Mouse (Mus musculus) midbrain, postnatal 0 days (tissue): ENCODE data around the gene Setx. TPM values are rescaled to one million over a fixed set of nuclear protein-coding genes. Genes with fewer than 3 reads are reported as not detected.

Source experiments
- ATAC-seq: fragments of 200-750 bp; cut with Nextera tagmentation; 2 replicates; pipeline ENCODE4 v1.8.0; 2017; ENCODE audit warnings: moderate number of reproducible peaks, mild to moderate bottlenecking, moderate TSS enrichment, moderate library complexity; ENCODE audit not compliant: low FRiP score
- DNase-seq: peaks from one replicate; pipeline ENCODE4 v3.0.0-alpha.2; 2015; ENCODE audit warnings: low spot score
- H3K27ac ChIP-seq: fragments of 300-500 bp; sonication (generic); 2 replicates; pipeline ENCODE4 v1.5.1; 2014; ENCODE audit warnings: low read depth, mild to moderate bottlenecking, low read length, mixed read lengths
- H3K27me3 ChIP-seq: fragments of 300-500 bp; sonication (generic); 2 replicates; pipeline ENCODE4 v1.6.1; 2014; ENCODE audit warnings: low read length, control low read depth, mixed read lengths; ENCODE audit not compliant: insufficient read depth
- H3K36me3 ChIP-seq: fragments of 300-500 bp; sonication (generic); 2 replicates; pipeline ENCODE4 v1.6.1; 2014; ENCODE audit warnings: low read length, control low read depth, mixed read lengths; ENCODE audit not compliant: insufficient read depth
- H3K4me1 ChIP-seq: fragments of 300-500 bp; sonication (generic); 2 replicates; pipeline ENCODE4 v1.6.1; 2014; ENCODE audit warnings: mild to moderate bottlenecking, control low read depth, antibody characterized with exemption, low read length, mixed read lengths; ENCODE audit not compliant: insufficient read depth
- H3K4me2 ChIP-seq: fragments of 300-500 bp; sonication (generic); 2 replicates; pipeline ENCODE4 v1.6.1; 2014; ENCODE audit warnings: low read depth, mild to moderate bottlenecking, low read length, mixed read lengths; ENCODE audit not compliant: poor library complexity, severe bottlenecking
- H3K4me3 ChIP-seq: fragments of 300-500 bp; sonication (generic); 2 replicates; pipeline ENCODE4 v1.5.1; 2014; ENCODE audit warnings: low read depth, mild to moderate bottlenecking, low read length, moderate library complexity
- H3K9ac ChIP-seq: fragments of 300-500 bp; sonication (generic); replicated peaks from 2 replicates; pipeline ENCODE4 v1.6.1; 2014; ENCODE audit warnings: mild to moderate bottlenecking, low read length, moderate library complexity, mixed read lengths; ENCODE audit not compliant: poor library complexity, severe bottlenecking
- H3K9me3 ChIP-seq: fragments of 300-500 bp; sonication (generic); 2 replicates; pipeline ENCODE4 v1.6.1; 2016; ENCODE audit warnings: low read length, control low read depth
- CTCF ChIP-seq: IDR thresholded peaks from 2 replicates; pipeline ENCODE4 v1.5.1; 2016; ENCODE audit warnings: antibody characterized with exemption, mild to moderate bottlenecking
- WGBS: fragments of 180-500 bp; shearing (Covaris S2); extraction: QIAGEN DNeasy Blood & Tissue Kit; methylation state at CpG from one replicate; pipeline ENCODE4 v1.1.7; 2014; 5-methylcytosine and 5-hydroxymethylcytosine counted together
- polyA plus RNA-seq: library from polyadenylated mRNA; unstranded; fragments of >200 nt; fragmentation: Nextera tagmentation; extraction: Ambion mirVana; gene quantifications from 2 replicates; pipeline ENCODE4 v1.2.1, GENCODE M21; 2015
- total RNA-seq: library from RNA; depleted of rRNA; stranded (reverse); fragments of >200 nt; gene quantifications from 2 replicates; pipeline ENCODE4 v1.2.3, GENCODE M21; 2014

The Setx gene
- total and polyA plus RNA-seq, 2 experiments from 2014 or later, result 16.8 to 43.2 TPM

- DNase-seq (peak; percentile 99), ATAC-seq (peak; percentile 98)
- Histone ChIP-seq H3K27me3 (no peaks in the 10 kb centered on the region), H3K4me1 (peaks cover 2% of the 10 kb centered on the region; the same call in 1 of the 2 replicates), H3K9ac (peak overlapping the region; percentile 81), H3K4me2 (peak overlapping the region; percentile 62), H3K4me3 (peak overlapping the region; percentile 66), H3K27ac (peak overlapping the region; percentile 86), H3K36me3 (peaks cover 11% of the 10 kb centered on the region), H3K9me3 (no peaks in the 10 kb centered on the region)
- TF ChIP-seq CTCF, result peak; percentile 20; the same call in 1 of the 2 replicates
- under 1% methylated on average over 64 of the region's 81 CpGs for WGBS
Measured at GRCm38 (mm10) chr2:29124936-29125701, 1.1 kb downstream of the Setx start.

DNA sequence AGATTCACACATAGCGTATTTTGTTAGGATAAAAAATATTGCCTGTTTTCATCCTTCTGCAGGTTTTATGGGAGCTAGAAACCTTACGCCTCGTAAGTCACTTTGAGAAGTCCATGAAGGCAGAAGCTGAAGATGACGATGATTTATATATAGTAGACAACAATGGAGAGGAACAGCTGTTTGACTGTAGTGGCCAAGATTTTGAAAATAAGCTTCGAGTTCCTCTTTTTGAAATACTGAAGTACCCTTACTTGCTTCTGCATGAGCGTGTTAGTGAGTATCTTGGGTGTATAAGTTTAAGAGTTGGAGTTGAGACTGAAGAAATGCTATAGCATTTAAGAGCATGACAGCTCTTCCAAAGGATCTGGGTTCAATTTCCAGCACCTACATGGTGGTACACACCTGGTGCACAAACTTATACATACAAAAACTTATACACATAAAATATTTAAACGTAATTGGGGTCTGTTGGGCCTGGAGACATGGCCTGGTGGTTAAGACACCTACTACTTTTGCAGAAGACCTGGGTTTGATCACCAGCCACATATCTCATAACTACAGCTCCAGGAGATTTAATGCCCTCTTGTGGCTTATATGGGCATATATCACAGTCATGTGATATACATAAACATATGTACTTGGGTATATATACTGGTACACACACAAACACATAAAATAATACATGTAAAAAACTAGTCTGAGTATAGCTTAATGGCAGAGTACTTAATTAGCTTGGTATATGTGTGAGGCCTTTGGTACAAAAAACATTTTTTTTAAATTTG lies 6.3 kb downstream of the Setx start:
- H3K4me3 ChIP-seq, result no peak overlapping the region
- ATAC-seq (no peak), DNase-seq (no peak)
- no peak overlapping the region for H3K4me2 ChIP-seq
- peak; percentile 54 for TF ChIP-seq CTCF
- no peaks in the 10 kb centered on the region for H3K27me3 ChIP-seq
- no peaks in the 10 kb centered on the region for H3K9me3 ChIP-seq
- no peak overlapping the region for H3K27ac ChIP-seq
- H3K9ac ChIP-seq, result no peak overlapping the region
- peaks cover 2% of the 10 kb centered on the region; the same call in 1 of the 2 replicates for H3K4me1 ChIP-seq
- H3K36me3 ChIP-seq, result peaks cover 31% of the 10 kb centered on the region
- 97% methylated on average over 7 of the region's 7 CpGs for WGBS

DNA sequence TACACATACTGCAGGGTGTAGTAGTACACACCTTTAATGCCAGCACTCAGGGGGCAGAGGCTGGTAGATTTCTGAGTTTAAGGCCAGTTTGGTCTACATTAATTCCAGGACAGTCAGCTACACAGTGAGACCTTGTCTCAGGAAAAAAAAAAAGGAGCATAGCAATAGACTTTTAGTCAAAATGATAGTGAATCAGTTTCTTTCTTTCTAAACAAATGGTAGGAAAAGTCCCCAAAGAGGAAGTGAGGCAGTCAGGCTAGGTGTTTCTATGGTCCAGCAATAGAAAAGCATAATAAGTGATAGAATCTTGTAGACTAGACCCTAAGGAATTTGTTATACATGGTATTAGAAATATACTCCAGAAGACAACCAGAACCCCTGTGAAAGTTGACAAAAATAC lies 11.2 kb downstream of the Setx start:
- H3K9ac ChIP-seq, result no peak overlapping the region
- no peaks in the 10 kb centered on the region for H3K4me1 ChIP-seq
- ATAC-seq (no peak), DNase-seq (no peak)
- no peaks in the 10 kb centered on the region for H3K9me3 ChIP-seq
- H3K36me3 ChIP-seq, result peaks cover 39% of the 10 kb centered on the region
- no peak overlapping the region for H3K4me3 ChIP-seq
- no peak for TF ChIP-seq CTCF
- H3K27me3 ChIP-seq, result no peaks in the 10 kb centered on the region
- no peak overlapping the region for H3K4me2 ChIP-seq
- no peak overlapping the region for H3K27ac ChIP-seq

DNA sequence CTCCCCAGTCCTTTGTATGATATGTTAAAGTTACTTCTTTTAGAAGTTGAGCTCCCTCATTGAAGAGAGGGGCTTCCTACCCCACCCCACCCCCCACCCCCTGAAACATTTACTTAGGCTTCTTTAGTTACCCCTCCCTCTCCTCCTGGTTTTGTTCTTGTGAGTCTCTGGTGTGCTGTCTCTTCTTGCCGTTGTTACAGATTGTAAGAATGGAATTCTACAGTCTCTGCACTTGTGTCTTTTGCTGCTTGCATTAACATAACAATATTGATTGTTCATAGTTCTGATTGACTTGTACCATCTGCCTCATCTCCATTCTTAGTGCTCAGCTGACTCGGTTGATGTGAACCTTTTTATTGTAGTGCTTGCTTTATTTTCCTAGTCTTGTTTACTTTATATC lies 28.0 kb downstream of the Setx start:
- no peak for ATAC-seq

DNA sequence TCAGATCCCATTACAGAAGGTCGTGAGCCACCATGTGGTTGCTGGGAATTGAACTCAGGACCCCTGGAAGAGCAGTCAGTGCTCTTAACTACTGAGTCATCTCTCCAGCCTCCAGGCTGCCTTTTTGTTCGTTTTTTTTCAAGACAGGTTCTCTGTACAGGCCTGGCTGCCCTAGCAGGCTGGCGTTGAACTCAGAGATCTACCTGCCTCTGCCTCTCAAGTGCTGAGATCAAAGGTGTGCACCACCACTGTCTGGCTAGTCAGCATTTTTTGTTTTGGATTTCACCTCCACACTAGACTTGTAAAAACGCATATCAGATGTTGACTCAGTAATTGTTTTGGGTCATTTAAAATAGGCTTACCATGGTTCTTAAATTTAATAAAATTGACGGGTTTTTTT lies 44.1 kb downstream of the Setx start:
- 96% methylated on average over 5 of the region's 5 CpGs for WGBS
- Histone ChIP-seq H3K27me3 (no peaks in the 10 kb centered on the region), H3K36me3 (peaks cover 46% of the 10 kb centered on the region), H3K27ac (no peak overlapping the region), H3K4me1 (no peaks in the 10 kb centered on the region), H3K9me3 (no peaks in the 10 kb centered on the region), H3K4me2 (no peak overlapping the region), H3K9ac (no peak overlapping the region), H3K4me3 (no peak overlapping the region)
- no peak for TF ChIP-seq CTCF
- DNase-seq, result no peak
- no peak for ATAC-seq

More for the DNA sequence above, 28.0 kb downstream of the Setx start:
- H3K9ac ChIP-seq, result no peak overlapping the region
- H3K4me3 ChIP-seq, result no peak overlapping the region
- H3K4me2 ChIP-seq, result no peak overlapping the region
- no peak for DNase-seq
- H3K27ac ChIP-seq, result no peak overlapping the region
- H3K27me3 ChIP-seq, result no peaks in the 10 kb centered on the region
- no peaks in the 10 kb centered on the region for H3K4me1 ChIP-seq
- H3K36me3 ChIP-seq, result peaks cover 50% of the 10 kb centered on the region
- no peak for TF ChIP-seq CTCF
- no peaks in the 10 kb centered on the region for H3K9me3 ChIP-seq
- WGBS, result 39% methylated on average over 2 of the region's 2 CpGs

DNA sequence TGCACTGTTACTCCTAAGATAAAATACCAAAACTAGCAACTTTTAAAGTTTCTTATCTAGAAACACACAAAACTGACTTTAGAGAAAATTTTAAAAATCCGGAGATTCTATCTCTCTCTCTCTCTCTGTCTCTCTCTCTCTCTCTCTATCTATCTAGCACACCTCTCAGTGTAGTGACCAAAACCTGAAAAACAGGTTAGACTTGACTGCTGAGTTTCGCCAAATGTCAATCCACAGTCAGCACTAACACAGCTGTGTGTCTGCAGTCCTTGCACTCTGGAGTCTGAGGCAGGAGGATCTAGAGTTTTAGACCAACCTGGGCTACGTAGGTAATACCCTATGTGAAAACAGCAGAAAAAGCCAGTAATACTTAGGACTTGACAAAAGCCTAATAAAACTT lies 50.9 kb downstream of the Setx start:
- TF ChIP-seq CTCF, result no peak
- no peak for ATAC-seq
- H3K4me2 ChIP-seq, result no peak overlapping the region

More for the DNA sequence above, 50.9 kb downstream of the Setx start:
- no peak for DNase-seq
- WGBS, result 90% methylated on average over 3 of the region's 3 CpGs
- no peak overlapping the region for H3K4me3 ChIP-seq
- H3K4me1 ChIP-seq, result no peaks in the 10 kb centered on the region
- no peaks in the 10 kb centered on the region for H3K9me3 ChIP-seq
- H3K27me3 ChIP-seq, result no peaks in the 10 kb centered on the region
- H3K27ac ChIP-seq, result no peak overlapping the region
- no peak overlapping the region for H3K9ac ChIP-seq
- H3K36me3 ChIP-seq, result peaks cover 56% of the 10 kb centered on the region
